Mouse (Mus musculus) kidney, postnatal 25 days (tissue): Measurements from ENCODE around the gene Efna1.

Experiments used
- DNase-seq, 2 experiments: peaks; one replicate each; pipeline ENCODE4 v3.0.0; 2021; ENCODE audit warnings: mixed read lengths in 2 of 2

Efna1 gene

DNA sequence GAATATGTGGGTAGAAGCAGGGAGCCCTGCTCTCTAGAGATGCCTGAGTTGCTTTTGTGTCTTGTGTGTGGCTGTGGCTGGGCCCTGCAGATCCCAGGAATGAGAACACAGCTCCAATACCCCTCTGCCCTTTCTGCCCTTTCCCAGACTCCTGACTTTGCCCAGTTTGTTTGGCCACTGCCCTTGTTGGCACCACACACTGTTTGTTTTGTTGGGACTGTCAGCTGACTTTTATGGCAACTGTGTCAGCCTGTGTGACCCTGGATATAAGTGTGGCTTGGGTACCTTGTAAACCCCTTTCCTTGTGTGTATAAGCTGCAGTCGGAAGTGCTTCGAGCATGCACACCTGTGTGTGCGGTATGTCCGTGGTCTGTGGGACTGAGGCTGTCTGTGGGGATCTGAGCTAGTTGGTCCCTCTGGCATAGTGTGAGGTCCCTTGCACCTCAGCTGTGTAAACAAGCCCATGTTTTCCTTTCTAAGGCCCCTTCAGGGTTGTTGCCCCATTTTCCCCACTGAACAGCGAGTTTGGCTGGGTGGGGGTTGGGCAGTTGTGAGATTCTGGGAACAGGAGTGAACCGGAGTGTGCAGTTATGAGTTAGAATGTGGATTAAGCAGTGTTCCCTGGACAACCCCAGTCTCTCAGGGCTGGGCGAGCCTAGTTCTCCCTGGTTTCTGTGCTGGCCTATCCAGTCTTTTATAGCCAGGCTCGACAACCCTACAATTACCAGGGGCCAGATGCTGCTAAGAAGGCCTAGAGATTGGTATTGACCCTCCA is 24.8 kb upstream of the Efna1 start:
- peak; percentile 61 to 72 for DNase-seq

DNA sequence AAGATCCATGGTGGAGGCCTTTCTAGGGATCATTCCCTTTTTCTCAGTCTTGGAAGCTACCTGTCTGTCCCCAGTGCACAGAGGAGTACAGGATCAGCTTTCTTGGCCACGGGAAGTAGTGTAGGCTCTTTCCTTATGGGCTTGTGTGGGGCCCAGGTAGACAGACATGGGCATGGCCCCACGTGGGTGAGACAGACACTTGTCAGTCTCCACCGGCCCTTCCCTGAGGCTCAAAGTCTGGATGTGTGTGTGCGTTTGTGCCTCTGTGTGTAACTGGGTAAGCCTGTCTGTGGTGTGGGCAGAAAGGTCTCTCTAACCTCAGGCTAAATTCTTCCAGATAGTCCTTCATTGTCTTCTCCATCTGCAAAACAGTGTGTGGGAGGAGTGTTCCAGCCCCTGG is 24.2 kb upstream of the Efna1 start:
- DNase-seq, result peak in 1 of 2 experiments; percentile 62

DNA sequence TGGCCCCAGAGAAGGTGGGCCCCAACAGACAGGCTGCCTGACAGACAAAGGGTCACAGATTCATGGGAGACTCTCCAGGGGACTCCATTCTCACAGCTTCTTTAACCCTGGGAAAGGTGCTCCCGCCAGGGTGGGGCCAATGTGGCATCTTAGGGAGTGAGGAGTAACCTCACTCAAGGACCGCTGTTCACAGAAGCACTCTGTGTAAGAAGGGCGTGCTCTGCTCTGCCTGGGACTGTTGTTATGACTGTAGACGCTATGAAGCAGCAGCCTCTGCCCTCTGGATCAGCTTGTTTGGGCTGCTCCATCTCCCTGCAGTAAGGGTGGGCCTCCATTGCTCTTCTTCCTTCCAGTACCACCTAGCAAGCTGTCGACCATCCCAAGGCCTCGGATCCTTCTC is 23.5 kb upstream of the Efna1 start:
- DNase-seq, result no peak

GRCm38 (mm10) chr3:89300514-89300913 is 19.6 kb upstream of the Efna1 start:
- DNase-seq, result no peak

DNA sequence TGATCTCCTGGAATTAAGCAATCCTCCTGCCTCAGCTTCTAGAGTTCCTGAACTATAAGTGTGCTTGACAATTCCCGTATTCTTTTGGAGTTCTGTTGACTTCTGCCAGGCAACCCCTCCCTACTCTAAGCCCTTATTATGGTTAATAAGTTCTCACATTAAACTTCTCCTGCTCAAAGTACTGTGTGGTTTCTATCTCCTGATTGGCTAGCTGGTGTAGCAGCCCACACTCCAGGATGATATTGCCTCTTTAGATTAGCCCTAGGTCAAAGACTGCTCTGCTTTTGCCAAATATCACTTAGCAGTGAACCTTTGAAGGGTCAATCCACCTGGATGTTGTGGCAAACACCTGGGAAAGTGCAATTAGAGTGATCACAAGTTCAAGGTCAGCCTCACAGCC is 19.1 kb upstream of the Efna1 start:
- DNase-seq, result peak in 1 of 2 experiments; percentile 74

DNA sequence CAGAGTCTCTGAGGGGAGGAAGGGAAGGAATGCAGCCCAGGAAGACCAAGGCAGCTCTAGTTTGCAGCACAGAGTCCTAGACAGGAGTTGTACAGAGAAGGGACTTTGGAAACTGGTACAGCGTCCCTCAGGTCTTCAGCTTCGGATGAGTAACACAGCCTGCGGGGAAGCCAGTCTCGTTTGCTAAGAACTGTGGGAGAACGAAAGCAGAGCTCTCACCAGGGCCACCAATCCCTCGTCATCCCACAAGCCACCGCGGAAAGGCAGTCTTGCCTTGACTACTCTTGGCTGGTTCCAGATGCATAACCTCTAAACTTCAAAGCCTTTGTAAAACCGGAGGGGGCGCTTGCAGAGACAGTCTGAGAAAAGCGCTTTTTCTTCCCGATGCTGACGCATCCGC is 18.6 kb upstream of the Efna1 start:
- DNase-seq, result peak; percentile 61 to 76

DNA sequence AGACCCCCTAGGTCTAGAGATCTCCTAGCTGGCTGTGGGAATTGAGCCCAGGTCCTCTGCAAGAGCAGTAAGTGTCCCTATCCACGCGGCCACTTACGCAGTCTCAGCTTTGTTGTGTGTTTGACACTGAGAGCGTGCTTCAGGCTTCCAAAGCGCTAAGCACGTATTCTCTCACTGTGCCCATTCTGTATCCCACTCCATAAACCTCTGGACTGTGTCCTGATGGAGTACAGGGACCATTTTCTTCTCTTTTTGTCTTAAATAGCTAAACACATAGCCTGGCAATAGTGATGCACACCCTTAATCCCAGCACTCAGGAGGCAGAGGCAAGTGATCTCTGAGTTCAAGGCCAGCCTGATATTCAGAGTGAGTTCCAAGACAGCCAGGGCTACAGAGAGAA is 18.0 kb upstream of the Efna1 start:
- DNase-seq, result no peak

- DNase-seq, result no peak
Measured at GRCm38 (mm10) chr3:89296761-89297396, 15.9 kb upstream of the Efna1 start.

GRCm38 (mm10) chr3:89295685-89296230 is 14.8 kb upstream of the Efna1 start:
- DNase-seq, result no peak

DNA sequence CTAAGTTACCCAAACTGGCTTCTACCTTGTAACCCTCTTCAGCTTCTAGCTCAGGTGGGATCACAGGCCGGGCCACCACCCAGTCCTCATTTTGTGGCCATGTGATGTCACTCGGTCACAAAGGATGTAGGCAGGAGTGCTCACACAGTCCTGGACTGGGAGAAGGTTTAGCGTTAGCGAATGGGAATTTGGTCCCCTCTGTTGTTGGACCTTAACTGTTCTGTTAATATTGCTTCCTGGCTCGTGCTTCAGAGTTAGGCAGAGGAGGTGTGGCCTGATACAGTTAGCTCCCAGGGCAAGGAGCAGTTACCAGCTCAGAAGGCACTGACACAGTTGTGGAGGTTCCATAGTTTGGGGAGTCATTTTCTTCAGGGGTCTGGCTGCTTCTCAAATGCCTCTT is 13.3 kb upstream of the Efna1 start:
- peak; percentile 49 to 77 for DNase-seq

GRCm38 (mm10) chr3:89293247-89293918 is 12.4 kb upstream of the Efna1 start:
- DNase-seq, result peak; percentile 62 to 82

GRCm38 (mm10) chr3:89292303-89292702 is 11.4 kb upstream of the Efna1 start:
- DNase-seq, result no peak

DNA sequence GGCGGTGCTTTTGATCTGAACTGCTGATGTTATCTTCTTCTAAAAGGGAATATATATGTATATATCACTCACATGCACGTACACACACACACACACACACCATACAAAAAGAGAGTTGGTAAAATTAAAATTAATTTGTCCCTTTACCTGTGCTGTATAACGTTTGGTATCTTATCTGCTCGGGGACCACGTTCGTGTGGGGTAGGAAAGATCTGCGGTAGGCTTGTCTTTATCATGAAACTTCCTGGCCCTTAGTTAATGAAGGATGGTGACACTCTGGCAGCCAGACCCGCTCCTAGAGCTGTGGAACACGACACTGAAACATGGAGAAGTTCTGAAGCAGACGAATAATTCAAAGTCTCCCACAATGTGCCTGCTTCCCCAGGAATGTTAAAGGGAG is 10.9 kb upstream of the Efna1 start:
- no peak for DNase-seq

- DNase-seq, result peak; percentile 51 to 84
Measured at GRCm38 (mm10) chr3:89288503-89288928, 7.6 kb upstream of the Efna1 start.

GRCm38 (mm10) chr3:89287286-89287685 is 6.3 kb upstream of the Efna1 start:
- DNase-seq, result no peak

GRCm38 (mm10) chr3:89285526-89285925 is 4.6 kb upstream of the Efna1 start:
- no peak for DNase-seq

DNA sequence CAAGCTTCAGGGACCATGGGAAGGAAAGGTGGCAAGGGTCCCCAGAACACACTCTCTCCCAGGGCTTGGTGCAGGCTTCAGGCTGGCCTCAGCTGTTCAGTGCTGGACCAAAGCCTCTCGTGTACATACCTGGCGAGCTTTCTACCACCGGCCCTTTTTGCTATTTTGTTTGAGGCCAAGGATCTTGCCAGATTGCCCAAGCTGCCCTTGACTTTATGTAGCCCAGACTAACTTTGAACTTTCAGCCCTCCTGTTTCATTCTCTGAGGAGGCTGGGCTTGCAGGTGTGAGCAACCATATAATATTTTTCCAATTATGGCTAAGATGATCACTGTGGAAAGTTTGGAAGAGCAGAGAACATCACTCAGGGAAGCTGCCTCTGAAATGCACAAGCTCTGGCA is 3.3 kb upstream of the Efna1 start:
- no peak for DNase-seq

- DNase-seq, result no peak
Measured at GRCm38 (mm10) chr3:89282291-89282643, 1.3 kb upstream of the Efna1 start.

GRCm38 (mm10) chr3:89281579-89282290 is 793 bp upstream of the Efna1 start:
- DNase-seq, result peak; percentile 86 to 90

- peak in 1 of 2 experiments; percentile 46 for DNase-seq
Measured at GRCm38 (mm10) chr3:89280050-89280605, 814 bp downstream of the Efna1 start.

- peak; percentile 94 to 96 for DNase-seq
Measured at GRCm38 (mm10) chr3:89279153-89279890, 1.6 kb downstream of the Efna1 start.

GRCm38 (mm10) chr3:89278643-89279042 is 2.3 kb downstream of the Efna1 start:
- DNase-seq, result peak in 1 of 2 experiments; percentile 46
